Mouse (Mus musculus): Measurements from ENCODE around the gene Topors.

Gene Topors

GRCm38 (mm10) chr4:40268204-40268813 lies 1.3 kb downstream of the Topors start:
- TF ChIP-seq GATA4 (IDR thresholded peaks at IDR 0.05; ENCODE audit: insufficient replicate concordance, low read length) = no peak

GRCm38 (mm10) chr4:40267681-40268080 lies 2.0 kb downstream of the Topors start:
- TF ChIP-seq GATA4 (IDR thresholded peaks at IDR 0.05; ENCODE audit: insufficient replicate concordance, low read length) = no peak

GRCm38 (mm10) chr4:40264321-40264720 lies 5.3 kb downstream of the Topors start:
- no peak for TF ChIP-seq GATA4 (IDR thresholded peaks at IDR 0.05; ENCODE audit: insufficient replicate concordance, low read length)

GRCm38 (mm10) chr4:40254385-40255103 lies 15.1 kb downstream of the Topors start:
- no peak for TF ChIP-seq GATA4 (IDR thresholded peaks at IDR 0.05; ENCODE audit: insufficient replicate concordance, low read length)

- no peak for TF ChIP-seq GATA4 (IDR thresholded peaks at IDR 0.05; ENCODE audit: insufficient replicate concordance, low read length)
Measured at GRCm38 (mm10) chr4:40253766-40254165, 15.9 kb downstream of the Topors start.

GRCm38 (mm10) chr4:40250984-40251383 lies 18.7 kb downstream of the Topors start:
- TF ChIP-seq GATA4 (IDR thresholded peaks at IDR 0.05; ENCODE audit: insufficient replicate concordance, low read length) = no peak

GRCm38 (mm10) chr4:40244035-40244434 lies 25.6 kb downstream of the Topors start:
- TF ChIP-seq GATA4 (IDR thresholded peaks at IDR 0.05; ENCODE audit: insufficient replicate concordance, low read length) = no peak

GRCm38 (mm10) chr4:40243006-40243405 lies 26.6 kb downstream of the Topors start:
- no peak for TF ChIP-seq GATA4 (IDR thresholded peaks at IDR 0.05; ENCODE audit: insufficient replicate concordance, low read length)

GRCm38 (mm10) chr4:40241928-40242327 lies 27.7 kb downstream of the Topors start:
- TF ChIP-seq GATA4 (IDR thresholded peaks at IDR 0.05; ENCODE audit: insufficient replicate concordance, low read length) = no peak

GRCm38 (mm10) chr4:40240272-40240744 lies 29.3 kb downstream of the Topors start:
- TF ChIP-seq GATA4 (IDR thresholded peaks at IDR 0.05; ENCODE audit: insufficient replicate concordance, low read length) = no peak

- no peak for TF ChIP-seq GATA4 (IDR thresholded peaks at IDR 0.05; ENCODE audit: insufficient replicate concordance, low read length)
Measured at GRCm38 (mm10) chr4:40239409-40240271, 30.0 kb downstream of the Topors start, which contains the start of gene Ddx58. Gene Ddx58 (minus strand): TSS chr4:40239828.

- TF ChIP-seq GATA4 (IDR thresholded peaks at IDR 0.05; ENCODE audit: insufficient replicate concordance, low read length) = peak; percentile 19; the same call in 1 of the 2 replicates
Measured at GRCm38 (mm10) chr4:40238483-40239408, 30.9 kb downstream of the Topors start.

GRCm38 (mm10) chr4:40236829-40237228 lies 32.8 kb downstream of the Topors start:
- TF ChIP-seq GATA4 (IDR thresholded peaks at IDR 0.05; ENCODE audit: insufficient replicate concordance, low read length) = no peak

- TF ChIP-seq GATA4 (IDR thresholded peaks at IDR 0.05; ENCODE audit: insufficient replicate concordance, low read length) = no peak
Measured at GRCm38 (mm10) chr4:40234256-40234655, 35.4 kb downstream of the Topors start.

Data from liver, adult (tissue).